Mouse (Mus musculus): ENCODE results near the gene Cstf1. TPM values are rescaled to one million over a fixed set of nuclear protein-coding genes. Genes with fewer than 3 reads are reported as not detected.
A peak's percentile ranks its signal among the peaks of the same experiment; 100 is the strongest.

Gene Cstf1
- polyA plus RNA-seq, 1 experiment from 2014 or later = 39.4 TPM

DNA sequence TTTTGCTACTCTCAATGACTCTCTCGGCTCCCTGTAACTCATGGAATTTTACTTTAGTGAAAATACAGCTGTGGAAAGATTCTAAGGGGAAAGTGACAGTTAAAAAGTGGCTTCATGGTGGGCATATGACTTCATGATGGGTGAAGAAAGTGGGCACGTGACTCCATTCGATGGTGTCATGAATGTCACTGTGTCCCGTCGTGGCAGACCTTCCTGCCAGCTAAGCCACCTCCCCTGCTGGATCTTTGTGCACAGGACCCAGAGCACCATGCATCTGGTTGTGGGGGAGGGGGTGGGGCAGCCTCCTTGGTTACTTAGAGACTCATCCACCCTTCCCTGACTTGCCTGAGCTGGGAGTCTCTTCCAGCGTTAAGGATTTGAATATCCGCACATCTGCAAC is 33.8 kb downstream of the Cstf1 start:
- Histone ChIP-seq H3K4me1 (no peaks in the 10 kb centered on the region), H3K4me2 (replicated peaks) (no peak overlapping the region), H3K36me3 (no peaks in the 10 kb centered on the region), H3K27me3 (no peaks in the 10 kb centered on the region), H3K4me3 (no peak overlapping the region), H3K9ac (no peak overlapping the region), H3K27ac (no peak overlapping the region), H3K9me3 (no peaks in the 10 kb centered on the region)
- ATAC-seq (ENCODE audit: low FRiP score, low read depth) = no peak
- WGBS = 63% methylated on average over 7 of the region's 7 CpGs

DNA sequence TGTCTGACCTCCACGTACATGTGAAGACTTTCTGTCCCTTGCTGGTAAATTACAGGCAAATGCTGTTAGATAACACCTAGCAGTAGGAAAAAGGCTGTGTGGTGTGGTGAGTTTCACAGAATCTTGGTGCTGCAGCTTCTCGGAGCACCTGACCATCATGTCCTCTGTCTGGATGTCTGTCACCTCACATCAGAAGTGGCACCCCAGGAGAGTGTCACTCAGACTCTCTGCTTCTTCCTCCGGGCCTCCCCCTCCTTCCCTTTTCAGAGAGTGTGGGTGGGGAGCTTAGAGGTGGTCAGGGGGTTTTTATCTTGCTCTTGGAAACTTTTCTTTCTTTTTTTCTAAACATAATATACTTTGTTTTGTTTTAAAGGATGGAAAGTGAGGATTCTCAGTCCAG is 34.5 kb downstream of the Cstf1 start:
- no peak for ATAC-seq (ENCODE audit: low FRiP score, low read depth)
- H3K27me3 ChIP-seq = no peaks in the 10 kb centered on the region
- H3K9me3 ChIP-seq = no peaks in the 10 kb centered on the region

DNA sequence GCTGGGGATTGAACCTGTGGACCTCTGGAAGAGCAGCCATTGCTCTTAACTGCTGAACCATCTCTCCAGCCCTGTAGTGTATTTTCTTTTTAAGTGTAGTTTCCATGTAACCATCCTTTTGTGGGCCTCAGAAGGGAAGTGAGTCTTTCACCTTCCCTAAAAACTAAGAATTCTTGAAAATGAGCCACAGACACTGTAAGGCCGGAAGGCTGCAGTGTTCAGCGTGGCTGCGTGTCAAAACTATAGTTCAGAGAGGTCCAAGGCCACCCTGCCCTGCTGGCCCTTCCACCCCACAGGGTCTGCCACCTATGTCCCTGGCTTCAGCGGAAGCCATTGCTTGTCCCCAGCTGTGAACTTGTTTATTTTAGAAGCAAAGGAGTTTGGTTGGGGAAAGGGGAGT is 35.7 kb downstream of the Cstf1 start:
- WGBS = 78% methylated on average over 4 of the region's 4 CpGs
- H3K4me3 ChIP-seq = no peak overlapping the region
- no peaks in the 10 kb centered on the region for H3K36me3 ChIP-seq
- no peak overlapping the region for H3K27ac ChIP-seq
- H3K4me1 ChIP-seq = no peaks in the 10 kb centered on the region
- H3K4me2 ChIP-seq (replicated peaks) = no peak overlapping the region
- H3K9me3 ChIP-seq = no peaks in the 10 kb centered on the region
- H3K27me3 ChIP-seq = no peaks in the 10 kb centered on the region
- no peak overlapping the region for H3K9ac ChIP-seq
- ATAC-seq (ENCODE audit: low FRiP score, low read depth) = no peak

More for the DNA sequence above, 34.5 kb downstream of the Cstf1 start:
- Histone ChIP-seq H3K9ac (no peak overlapping the region), H3K27ac (no peak overlapping the region), H3K4me3 (no peak overlapping the region), H3K4me2 (replicated peaks) (no peak overlapping the region), H3K4me1 (no peaks in the 10 kb centered on the region), H3K36me3 (no peaks in the 10 kb centered on the region)
- WGBS = 62% methylated on average over 3 of the region's 3 CpGs

DNA sequence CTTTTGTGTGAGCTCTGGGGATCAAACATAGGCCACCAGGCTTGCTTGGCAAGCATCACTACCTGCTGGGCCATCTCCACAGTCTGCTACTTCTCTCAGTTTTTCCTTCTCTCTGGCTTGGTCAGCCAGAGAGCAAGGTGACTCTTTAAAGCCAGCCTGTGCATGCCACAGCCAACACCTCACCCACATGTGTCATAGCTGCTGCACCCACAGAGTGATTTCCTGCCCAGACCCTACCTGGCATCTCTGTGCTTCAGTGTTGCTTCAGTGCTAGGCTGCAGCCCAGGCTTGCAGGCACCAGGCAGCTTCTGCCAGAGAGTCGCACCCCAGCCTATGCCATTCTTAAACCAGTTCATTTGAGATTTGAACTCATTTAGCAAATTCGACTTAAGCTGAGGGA is 37.0 kb downstream of the Cstf1 start:
- no peaks in the 10 kb centered on the region for H3K27me3 ChIP-seq
- no peak for ATAC-seq (ENCODE audit: low FRiP score, low read depth)
- H3K4me1 ChIP-seq = no peaks in the 10 kb centered on the region
- no peaks in the 10 kb centered on the region for H3K36me3 ChIP-seq
- no peak overlapping the region for H3K4me2 ChIP-seq (replicated peaks)
- H3K27ac ChIP-seq = no peak overlapping the region
- no peaks in the 10 kb centered on the region for H3K9me3 ChIP-seq
- no peak overlapping the region for H3K9ac ChIP-seq
- no peak overlapping the region for H3K4me3 ChIP-seq
- WGBS = 76% methylated on average over 2 of the region's 2 CpGs

DNA sequence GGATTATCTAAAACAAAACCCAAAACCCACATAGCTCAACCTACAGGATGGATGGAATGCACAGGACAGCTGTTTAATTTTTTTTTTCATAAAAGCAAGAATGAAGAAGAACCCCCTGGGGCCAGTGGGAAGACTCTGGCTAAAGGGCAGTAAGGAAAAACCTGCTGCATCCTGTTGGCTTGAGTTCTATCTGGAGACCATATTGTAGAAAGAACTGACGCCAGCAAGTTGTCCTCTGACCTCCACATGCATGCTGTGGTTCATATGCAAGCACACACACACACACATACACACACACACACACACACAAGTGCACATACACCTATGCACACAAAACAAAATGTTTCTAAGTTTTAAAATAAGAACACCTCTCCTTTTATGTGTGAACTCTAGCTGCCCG is 40.2 kb downstream of the Cstf1 start:
- Histone ChIP-seq H3K4me3 (no peak overlapping the region), H3K4me1 (0 out of 2 replicates have a peak, but pooled peaks cover 5% of the 10 kb centered on the region), H3K36me3 (no peaks in the 10 kb centered on the region), H3K27ac (no peak overlapping the region), H3K9me3 (no peaks in the 10 kb centered on the region), H3K4me2 (replicated peaks) (no peak overlapping the region), H3K9ac (no peak overlapping the region), H3K27me3 (no peaks in the 10 kb centered on the region)
- 61% methylated on average over 2 of the region's 2 CpGs for WGBS
- no peak for ATAC-seq (ENCODE audit: low FRiP score, low read depth)

GRCm38 (mm10) chr2:172411091-172411490 is 40.6 kb downstream of the Cstf1 start:
- Histone ChIP-seq H3K9ac (no peak overlapping the region), H3K4me3 (no peak overlapping the region), H3K9me3 (no peaks in the 10 kb centered on the region), H3K36me3 (no peaks in the 10 kb centered on the region), H3K27ac (no peak overlapping the region), H3K27me3 (no peaks in the 10 kb centered on the region), H3K4me1 (0 out of 2 replicates have a peak, but pooled peaks cover 5% of the 10 kb centered on the region), H3K4me2 (replicated peaks) (no peak overlapping the region)
- no peak for ATAC-seq (ENCODE audit: low FRiP score, low read depth)
- 59% methylated on average over 11 of the region's 11 CpGs for WGBS

- WGBS = 17% methylated on average over 9 of the region's 9 CpGs
- Histone ChIP-seq H3K4me3 (no peak overlapping the region), H3K27me3 (no peaks in the 10 kb centered on the region), H3K27ac (no peak overlapping the region), H3K9ac (no peak overlapping the region), H3K4me1 (0 out of 2 replicates have a peak, but pooled peaks cover 5% of the 10 kb centered on the region), H3K9me3 (no peaks in the 10 kb centered on the region), H3K4me2 (replicated peaks) (peak overlapping the region; percentile 30; the same call in 1 of the 2 replicates), H3K36me3 (no peaks in the 10 kb centered on the region)
- ATAC-seq (ENCODE audit: low FRiP score, low read depth) = peak; percentile 74
These were observed 42.0 kb downstream of the Cstf1 start for GRCm38 (mm10) chr2:172412454-172412853.

- Histone ChIP-seq H3K27ac (no peak overlapping the region), H3K4me3 (no peak overlapping the region), H3K4me2 (replicated peaks) (no peak overlapping the region), H3K9ac (no peak overlapping the region), H3K9me3 (no peaks in the 10 kb centered on the region), H3K36me3 (no peaks in the 10 kb centered on the region), H3K4me1 (0 out of 2 replicates have a peak, but pooled peaks cover 5% of the 10 kb centered on the region), H3K27me3 (no peaks in the 10 kb centered on the region)
- WGBS = 45% methylated on average over 4 of the region's 4 CpGs
- peak; percentile 35; the same call in 1 of the 2 replicates for ATAC-seq (ENCODE audit: low FRiP score, low read depth)
These were observed 42.8 kb downstream of the Cstf1 start for GRCm38 (mm10) chr2:172413273-172413672.

DNA sequence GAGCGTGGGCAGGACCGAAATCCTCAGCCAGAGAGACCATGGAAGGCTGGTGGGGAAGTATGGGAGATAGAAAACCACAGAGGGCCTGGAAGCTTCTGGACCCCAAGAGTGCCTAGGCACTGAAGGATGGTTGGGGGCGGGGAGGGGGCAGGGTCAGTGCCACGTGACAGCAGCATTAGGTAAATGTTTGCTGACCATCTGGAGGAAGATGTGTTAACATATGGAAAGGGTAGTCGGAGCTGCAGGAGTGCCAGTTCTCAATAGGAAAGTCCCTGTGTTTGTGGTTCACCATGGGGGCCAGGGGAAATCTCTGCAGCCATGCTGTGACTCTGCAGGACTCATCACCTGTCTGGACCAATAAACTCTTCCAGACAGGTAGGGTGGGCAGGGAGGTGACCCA is 43.4 kb downstream of the Cstf1 start:
- Histone ChIP-seq H3K4me1 (0 out of 2 replicates have a peak, but pooled peaks cover 5% of the 10 kb centered on the region), H3K4me3 (no peak overlapping the region), H3K9ac (no peak overlapping the region), H3K36me3 (no peaks in the 10 kb centered on the region), H3K27me3 (no peaks in the 10 kb centered on the region), H3K4me2 (replicated peaks) (no peak overlapping the region), H3K27ac (no peak overlapping the region), H3K9me3 (no peaks in the 10 kb centered on the region)
- 64% methylated on average over 5 of the region's 5 CpGs for WGBS
- no peak for ATAC-seq (ENCODE audit: low FRiP score, low read depth)

DNA sequence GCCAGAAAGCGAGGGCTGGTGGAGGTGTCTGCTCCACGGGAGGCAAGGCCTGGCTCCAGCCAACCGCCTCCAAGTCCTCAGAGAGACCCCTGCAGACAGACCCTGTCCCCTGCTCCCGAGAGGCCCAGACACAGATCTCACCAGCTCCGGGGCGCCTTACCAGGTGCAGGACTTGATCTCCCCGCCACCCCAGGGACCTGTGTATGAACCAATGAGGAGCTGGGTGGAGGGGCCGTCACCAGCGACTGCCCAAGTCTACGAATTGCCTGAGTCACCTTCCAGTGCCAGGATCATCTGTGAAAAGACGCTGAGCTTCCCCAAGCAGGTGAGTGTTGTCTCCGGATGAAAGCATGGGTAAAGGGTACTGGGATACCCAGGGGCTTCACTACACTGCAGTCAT is 45.7 kb downstream of the Cstf1 start:
- WGBS = 56% methylated on average over 12 of the region's 12 CpGs

DNA sequence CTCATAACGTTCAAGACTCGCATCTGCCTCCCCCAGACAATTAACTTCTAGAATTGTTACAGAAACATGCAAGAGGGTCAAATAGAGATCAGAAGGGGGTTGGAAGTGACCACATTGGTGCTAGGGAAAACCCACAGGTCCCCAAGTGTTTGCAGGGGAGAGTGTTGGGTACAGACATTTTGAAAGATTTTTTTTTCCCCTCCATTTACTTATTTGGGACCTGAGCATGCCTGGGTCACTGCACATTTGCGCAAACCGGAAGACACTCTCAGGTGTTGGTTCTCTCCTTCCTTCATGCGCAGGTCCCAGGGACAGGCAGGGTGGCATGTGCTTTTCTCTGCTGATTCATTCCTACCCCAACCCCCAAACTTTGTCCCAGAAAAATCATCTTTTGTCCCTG is 46.4 kb downstream of the Cstf1 start:
- 0 out of 2 replicates have a peak, but pooled peaks cover 5% of the 10 kb centered on the region for H3K4me1 ChIP-seq
- no peak overlapping the region for H3K9ac ChIP-seq
- no peak overlapping the region for H3K27ac ChIP-seq
- no peaks in the 10 kb centered on the region for H3K27me3 ChIP-seq
- no peaks in the 10 kb centered on the region for H3K36me3 ChIP-seq
- no peak overlapping the region for H3K4me3 ChIP-seq
- WGBS = 88% methylated on average over 5 of the region's 5 CpGs
- no peaks in the 10 kb centered on the region for H3K9me3 ChIP-seq
- no peak overlapping the region for H3K4me2 ChIP-seq (replicated peaks)
- ATAC-seq (ENCODE audit: low FRiP score, low read depth) = no peak

More for the DNA sequence above, 45.7 kb downstream of the Cstf1 start:
- Histone ChIP-seq H3K9me3 (no peaks in the 10 kb centered on the region), H3K4me1 (0 out of 2 replicates have a peak, but pooled peaks cover 5% of the 10 kb centered on the region), H3K36me3 (no peaks in the 10 kb centered on the region), H3K9ac (no peak overlapping the region), H3K4me3 (no peak overlapping the region), H3K27ac (no peak overlapping the region), H3K27me3 (no peaks in the 10 kb centered on the region), H3K4me2 (replicated peaks) (no peak overlapping the region)
- ATAC-seq (ENCODE audit: low FRiP score, low read depth) = no peak

DNA sequence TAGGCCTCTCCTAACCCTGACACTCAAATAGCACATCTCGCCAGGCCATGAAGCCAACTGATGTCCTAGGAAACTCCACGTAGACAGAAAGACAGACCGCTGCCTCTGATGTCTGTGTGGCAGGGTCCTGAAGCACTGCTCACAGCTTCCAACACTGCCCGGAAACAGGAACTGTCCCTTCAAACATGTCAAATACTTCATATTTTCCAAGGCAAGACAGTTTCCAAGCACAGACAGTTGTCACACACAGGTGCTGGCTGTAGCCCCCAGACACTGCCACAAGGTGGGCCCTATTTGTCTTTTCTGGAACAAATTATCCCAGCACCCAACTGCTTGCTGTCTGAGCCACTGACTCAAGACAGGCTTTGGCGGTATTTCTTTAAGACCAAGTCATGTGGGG is 47.7 kb downstream of the Cstf1 start:
- WGBS = 87% methylated on average over 5 of the region's 5 CpGs
- Histone ChIP-seq H3K36me3 (no peaks in the 10 kb centered on the region), H3K27me3 (no peaks in the 10 kb centered on the region), H3K4me3 (no peak overlapping the region), H3K9me3 (no peaks in the 10 kb centered on the region), H3K4me2 (replicated peaks) (no peak overlapping the region), H3K27ac (no peak overlapping the region), H3K9ac (no peak overlapping the region), H3K4me1 (0 out of 2 replicates have a peak, but pooled peaks cover 5% of the 10 kb centered on the region)
- no peak for ATAC-seq (ENCODE audit: low FRiP score, low read depth)

GRCm38 (mm10) chr2:172430609-172431008 is 60.1 kb downstream of the Cstf1 start:
- Histone ChIP-seq H3K27ac (no peak overlapping the region), H3K36me3 (no peaks in the 10 kb centered on the region), H3K4me2 (replicated peaks) (no peak overlapping the region), H3K27me3 (0 out of 2 replicates have a peak, but pooled peaks cover 2% of the 10 kb centered on the region), H3K9me3 (no peaks in the 10 kb centered on the region), H3K9ac (no peak overlapping the region), H3K4me3 (no peak overlapping the region), H3K4me1 (no peaks in the 10 kb centered on the region)
- no peak for ATAC-seq (ENCODE audit: low FRiP score, low read depth)
- WGBS = 73% methylated on average over 1 of the region's 1 CpGs

Data from limb, embryonic 13.5 days (tissue).